Mouse (Mus musculus): ENCODE measurements around the gene Mcoln1.

GRCm38 (mm10) chr8:3480221-3480785, 20.0 kb upstream of the Mcoln1 start:
- TF ChIP-seq ZC3H11A (IDR thresholded peaks at IDR 0.05; ENCODE audit: borderline replicate concordance, low read depth, low read length) (no peak), CHD2 (IDR thresholded peaks at IDR 0.05; ENCODE audit: low read depth, low read length) (no peak)
